Mouse (Mus musculus): ENCODE measurements around the gene Pdia4.
"Not testable (repeated sequence)": the region's sequence is repeated elsewhere in the genome, so short reads cannot be mapped to it uniquely, and the experiment has no call there.

The Pdia4 gene

DNA sequence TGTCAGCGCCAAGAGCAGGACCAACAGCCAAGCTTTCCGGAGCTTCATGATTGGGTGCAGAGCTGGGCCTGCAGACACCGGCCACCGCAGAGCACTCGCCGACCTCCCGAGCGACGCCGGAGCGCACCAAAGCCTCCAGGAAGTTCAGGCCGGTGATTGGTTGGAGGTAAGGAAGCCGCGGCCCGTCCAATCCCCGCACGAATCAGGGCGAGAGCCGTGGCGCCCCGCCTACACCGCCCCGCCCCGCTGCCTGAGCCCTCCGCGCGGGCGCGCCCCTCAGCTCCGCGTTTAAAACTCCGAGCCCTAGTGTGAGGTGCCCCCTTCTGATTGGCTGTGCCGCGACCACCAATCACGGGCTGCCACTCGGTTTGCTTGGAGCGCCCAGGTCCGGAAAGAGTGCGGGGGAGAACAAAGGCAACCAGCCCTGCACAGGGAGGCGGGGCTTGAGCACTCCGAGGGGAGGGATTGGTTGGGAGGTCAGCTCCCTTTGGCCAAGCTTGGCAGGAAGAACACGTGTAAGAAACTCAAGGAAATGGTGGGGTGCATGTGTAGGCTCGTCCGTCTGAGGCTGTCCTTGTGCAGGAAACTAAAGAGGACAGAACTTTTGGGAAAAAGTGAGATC, at the start of gene Pdia4:
Gene Pdia4, minus strand, starts transcription at position 174 of the 622 bp plus-strand sequence.
- peak; percentile 99 for DNase-seq

DNA sequence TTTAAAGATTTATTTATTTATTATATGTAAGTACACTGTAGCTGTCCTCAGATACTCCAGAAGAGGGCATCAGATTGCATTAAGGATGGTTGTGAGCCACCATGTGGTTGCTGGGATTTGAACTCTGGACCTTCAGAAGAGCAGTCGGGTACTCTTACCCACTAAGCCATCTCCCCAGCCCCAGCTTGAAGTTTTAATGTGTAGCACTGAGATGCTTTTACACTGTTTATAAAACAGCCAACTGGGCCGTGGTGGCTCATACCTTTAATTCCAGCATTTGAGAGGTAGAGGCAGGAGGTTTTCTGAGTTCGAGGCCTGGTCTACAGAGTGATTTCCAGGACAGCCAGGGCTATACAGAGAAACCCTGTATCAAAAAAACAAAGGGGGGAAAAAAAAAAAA, 44.5 kb upstream of the Pdia4 start:
- DNase-seq = not testable (repeated sequence)

DNA sequence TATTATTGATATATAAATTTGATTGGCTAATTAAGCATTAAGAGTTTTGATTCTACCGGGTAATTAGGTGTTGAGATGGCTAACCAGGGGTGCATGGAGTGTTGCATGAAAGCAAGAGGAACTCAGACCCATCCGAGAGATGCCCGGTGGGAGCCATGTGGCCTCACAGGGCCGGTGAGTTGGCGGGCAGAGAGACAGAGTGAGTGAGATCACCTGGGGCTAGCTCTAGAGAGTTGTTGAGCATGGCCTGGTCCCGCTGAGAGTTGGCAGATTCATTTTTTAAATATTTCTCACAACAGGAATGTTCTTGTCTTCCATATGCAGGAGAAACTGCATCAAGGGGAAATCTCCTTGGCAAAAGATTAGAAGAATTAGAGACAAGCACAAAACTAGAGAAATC, 44.0 kb upstream of the Pdia4 start:
- DNase-seq = no peak

DNA sequence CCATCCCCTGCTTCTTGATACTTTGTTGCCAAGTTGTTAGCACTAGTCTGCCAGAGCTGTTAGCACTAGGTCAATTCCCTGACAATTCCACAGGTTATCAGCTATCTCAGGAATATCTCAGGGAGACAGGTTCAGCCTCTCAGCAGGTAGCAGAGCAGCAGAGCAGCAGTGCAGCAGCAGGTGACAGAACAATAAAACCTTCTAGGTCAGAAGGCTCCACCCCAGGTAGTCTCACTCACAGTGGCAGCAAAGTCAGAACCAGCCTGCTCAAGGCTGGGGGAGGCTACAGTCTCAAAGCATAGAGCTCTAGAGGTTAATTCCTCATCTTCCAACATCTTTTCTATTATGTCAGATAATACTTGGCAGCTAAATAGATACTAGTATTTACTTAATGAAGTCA, 32.5 kb upstream of the Pdia4 start:
- DNase-seq = no peak

DNA sequence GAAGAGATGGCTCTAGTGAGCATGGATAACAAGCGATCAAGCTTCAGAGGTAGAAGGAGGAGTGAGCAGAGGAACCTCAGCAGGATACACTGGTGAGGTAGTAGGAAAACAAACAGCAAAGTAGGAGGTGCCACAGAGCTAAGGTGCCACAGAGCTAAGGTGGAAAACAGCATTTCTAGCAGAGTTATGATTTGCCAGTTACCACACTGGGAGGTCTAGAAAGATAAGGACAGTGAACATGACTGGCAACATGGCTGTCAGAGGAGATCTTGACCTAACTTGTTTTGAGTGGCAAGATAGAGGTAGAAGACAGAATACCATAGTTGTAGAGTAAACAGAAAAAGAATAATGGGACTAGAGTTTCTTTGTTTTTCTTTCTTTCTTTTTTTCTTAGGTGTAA, 29.1 kb upstream of the Pdia4 start:
- no peak for DNase-seq

DNA sequence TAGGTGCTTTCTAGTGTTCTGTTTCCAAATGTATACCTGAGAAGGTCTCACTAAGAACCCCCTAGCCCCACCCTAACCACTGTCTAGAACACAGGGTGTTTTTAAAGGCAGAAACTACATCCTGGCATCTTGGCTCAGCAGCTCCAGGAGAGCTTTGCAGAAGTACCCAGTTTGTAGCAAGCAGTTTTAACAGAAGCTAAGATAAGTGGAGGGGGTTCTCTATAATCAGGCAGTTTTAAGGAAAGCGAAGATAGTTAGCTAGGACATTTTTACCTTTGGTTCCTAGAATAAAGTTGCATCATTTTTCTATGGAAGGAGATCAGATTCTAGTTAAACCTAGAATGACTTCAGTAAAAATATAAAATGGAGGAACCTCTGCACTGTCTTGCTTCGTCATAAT, 28.6 kb upstream of the Pdia4 start:
- no peak for DNase-seq

DNA sequence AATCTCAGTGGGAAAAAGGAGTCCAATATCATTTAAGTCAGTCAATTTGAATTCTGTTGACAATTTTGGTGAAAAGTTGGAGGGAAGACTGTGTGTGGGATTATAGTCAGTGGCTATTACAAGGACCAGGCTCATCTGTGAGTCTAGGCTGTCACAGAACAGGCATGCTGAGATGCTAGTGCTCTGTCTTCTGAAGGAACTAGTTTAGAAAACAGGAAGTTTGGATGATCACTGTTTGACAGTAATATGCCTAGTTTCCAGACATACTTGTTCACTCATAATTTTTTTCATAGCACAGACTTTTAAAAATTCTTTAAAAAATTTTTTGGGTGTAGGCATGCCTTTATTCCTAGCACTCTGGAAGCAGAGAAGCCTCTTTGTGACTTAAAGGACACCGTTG, 27.8 kb upstream of the Pdia4 start:
- no peak for DNase-seq

DNA sequence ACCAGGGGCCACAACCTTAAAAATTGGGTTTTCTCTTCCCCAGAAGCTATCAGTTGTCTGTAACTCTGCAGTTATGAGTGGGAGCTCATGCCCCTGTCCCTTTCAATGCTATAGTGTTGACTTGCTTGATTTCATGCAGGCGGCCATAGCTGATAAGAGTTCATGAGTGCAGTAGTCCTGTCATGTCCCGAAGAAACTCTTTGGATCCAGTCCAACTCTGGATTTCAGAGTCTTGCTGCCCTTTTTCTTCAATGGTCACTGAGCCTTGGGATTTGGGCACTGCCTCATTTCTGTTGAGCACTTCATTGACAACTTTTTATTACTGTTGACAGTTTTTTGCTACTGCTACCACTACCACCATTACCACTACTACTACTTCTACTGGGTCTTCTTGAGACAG, 24.4 kb upstream of the Pdia4 start:
- no peak for DNase-seq

DNA sequence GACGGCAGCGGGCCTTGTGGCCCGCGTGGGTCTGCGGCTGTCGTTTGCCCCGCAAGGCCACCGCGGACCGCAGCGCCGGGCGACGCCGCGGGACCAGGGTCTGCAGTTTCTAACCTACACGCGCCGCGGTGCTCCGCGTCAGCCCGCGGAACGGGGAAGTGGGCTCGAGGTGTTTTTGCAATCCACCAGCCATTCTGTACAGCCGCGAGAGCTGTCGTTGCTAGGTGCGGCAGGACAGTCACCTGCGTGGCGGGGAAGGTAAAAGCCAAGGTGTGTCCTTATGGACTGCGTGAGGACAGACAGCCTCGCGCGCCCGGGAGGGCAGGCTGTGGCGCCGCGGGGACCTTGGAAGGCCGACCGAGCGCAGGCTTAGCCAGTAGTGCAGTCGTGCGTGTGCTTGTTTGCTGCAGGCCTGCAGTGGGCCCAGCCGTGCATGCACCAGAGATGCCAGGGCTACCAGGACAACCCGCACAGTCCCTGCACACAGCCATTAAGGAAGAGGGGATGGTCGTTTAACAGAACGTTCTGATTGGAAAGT, 22.8 kb upstream of the Pdia4 start:
- DNase-seq = peak; percentile 56

DNA sequence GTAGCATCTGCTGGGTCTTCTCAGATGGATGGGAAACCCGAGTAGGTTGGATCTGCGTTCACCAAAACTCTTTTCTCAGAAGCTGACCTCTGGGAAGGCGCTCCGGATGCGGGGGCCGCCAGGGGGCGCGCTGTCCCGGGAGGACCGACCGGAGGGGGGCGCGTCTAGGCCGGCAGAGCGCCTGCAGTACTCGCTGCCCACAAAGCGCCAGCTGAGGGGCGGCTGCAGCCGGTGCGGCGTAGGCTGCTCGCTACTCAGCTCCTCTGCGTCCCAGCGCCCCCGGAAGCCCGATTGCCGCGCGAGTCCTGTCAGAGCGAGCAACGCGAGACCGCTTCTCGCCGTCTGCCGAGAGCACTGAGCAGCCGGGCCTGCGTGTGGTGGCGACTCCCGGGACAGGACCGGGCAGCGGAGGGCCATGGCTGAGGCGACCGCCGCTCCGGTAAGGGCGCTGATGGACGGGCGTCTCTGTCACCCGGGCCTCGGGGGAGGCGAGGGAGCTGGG, 22.3 kb upstream of the Pdia4 start, which contains the start of gene Zfp398:
Gene Zfp398, plus strand, starts transcription at position 180 of the 502 bp plus-strand sequence.
- DNase-seq = peak; percentile 96

DNA sequence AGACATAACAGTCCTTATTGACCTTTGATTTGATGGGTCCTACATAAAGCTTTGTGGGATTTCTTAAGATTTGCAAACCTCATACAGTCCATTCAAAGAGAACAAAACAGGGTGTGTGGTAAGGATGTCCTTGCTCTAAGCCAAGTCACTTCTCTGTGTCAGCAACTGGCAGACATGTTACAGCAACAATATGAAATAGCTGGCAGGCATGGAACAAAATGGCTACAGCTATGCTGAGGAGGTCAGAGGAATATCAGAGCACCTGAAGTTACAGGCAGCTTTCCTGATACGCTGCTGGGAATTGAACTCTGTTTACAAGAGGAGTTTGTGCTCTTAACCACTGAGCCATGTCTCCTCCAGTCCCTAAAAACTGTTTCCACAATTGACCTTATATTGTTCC, 19.0 kb upstream of the Pdia4 start:
- no peak for DNase-seq

DNA sequence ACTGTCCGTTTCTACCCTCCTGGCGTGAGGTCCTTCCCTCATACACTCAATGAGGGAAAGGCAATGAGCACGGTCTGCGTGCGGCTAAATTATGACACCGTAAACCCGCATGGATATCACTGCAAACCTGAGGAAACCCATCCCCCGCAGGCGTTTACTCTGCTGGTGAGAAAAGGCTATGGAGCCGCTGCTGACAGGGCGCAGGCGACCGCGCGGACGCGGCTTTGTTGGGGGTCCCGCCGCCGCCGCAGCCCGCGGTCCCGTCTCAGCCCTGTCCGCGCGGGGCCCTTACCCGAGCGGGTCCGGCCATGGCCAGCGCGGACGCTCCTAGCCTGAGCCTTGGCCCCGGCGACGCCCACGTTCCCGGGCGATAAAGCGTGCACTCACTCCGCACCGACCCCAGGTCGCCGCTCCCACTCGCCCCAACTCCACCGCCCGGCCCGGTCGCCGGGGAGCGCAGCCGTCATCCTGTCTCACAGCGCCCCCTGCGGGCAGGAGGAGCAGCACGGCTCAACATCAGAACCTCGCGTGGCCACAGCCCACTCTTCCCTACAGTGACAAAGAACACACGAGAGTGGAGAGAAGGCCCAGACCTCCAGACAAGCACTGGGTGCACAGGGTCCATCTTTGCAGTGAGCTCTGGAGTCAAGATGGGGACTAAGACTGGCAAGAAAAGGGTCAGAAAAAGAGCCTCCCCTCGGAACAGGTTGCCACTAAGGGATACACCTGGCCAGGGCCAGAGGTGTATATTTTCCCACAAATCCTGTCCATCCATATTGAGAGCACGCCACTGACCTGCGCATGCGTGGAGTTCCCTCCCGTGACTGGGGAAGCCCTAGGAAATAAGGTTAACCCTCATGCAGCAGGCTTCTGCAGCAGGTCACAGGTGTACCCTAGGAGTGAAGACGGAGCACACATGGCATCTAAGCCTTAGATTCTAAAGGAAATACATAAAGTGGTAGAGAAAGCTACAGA, 17.2 kb upstream of the Pdia4 start, which contains the start of gene Zfp786:
Gene Zfp786, minus strand, starts transcription at position 764 of the 975 bp plus-strand sequence.
- DNase-seq = peak; percentile 90

DNA sequence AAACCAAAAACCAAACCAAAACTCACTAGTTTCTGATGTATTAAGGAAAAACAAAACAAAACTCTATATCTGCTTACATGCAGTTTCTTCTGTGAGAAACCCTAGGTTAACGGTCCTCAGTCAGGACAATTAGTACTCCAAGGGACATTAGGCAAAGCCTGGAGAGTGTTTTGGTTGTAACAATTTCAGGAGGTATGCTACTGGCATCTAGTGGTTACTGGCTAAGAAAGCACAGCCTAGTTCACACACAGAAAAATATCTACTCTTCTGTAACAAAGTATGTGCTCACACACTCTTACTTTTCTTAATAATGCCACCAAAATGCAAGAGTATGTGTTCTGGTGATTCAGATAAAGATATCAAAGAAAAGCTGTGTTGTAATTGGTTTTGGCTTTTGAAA, 15.7 kb upstream of the Pdia4 start:
- peak; percentile 54 for DNase-seq

DNA sequence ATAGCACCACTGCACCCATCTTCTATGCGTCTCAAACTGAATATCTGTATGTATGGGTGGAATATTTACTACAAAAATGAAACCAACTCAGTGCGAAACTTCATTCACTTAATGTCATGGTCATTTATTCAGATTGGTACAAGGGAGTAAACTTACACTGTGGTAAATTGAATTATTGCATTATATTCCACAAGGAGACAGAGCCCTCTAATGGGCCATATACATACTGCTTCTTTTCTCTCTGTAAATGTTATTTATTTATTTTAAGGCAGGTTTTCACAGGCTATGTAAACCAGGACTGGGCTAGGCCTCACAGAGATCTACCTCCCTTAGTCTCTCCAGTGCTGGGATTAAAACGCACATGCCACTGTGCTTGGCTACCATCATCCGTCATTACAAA, 14.2 kb upstream of the Pdia4 start:
- DNase-seq = no peak

DNA sequence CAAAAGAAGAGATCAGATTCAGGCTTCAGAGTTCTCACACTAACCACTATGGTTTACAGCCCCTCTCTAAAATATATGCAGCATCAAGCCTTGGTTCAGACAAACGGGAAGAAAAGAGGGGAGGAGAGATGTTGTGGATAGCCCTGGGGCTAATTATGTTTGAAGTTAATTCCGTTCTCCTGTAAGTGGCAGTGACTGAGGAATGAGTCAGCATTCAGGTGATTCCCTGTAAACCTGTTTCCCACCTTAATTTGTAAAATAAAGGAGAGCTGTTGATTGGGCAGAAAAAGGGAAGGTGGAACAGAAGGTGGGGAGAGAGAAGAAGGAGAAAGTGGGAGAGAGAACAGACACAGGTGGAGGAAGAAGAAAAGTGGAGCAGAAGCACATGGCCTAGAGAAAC, 11.0 kb upstream of the Pdia4 start:
- DNase-seq = no peak

DNA sequence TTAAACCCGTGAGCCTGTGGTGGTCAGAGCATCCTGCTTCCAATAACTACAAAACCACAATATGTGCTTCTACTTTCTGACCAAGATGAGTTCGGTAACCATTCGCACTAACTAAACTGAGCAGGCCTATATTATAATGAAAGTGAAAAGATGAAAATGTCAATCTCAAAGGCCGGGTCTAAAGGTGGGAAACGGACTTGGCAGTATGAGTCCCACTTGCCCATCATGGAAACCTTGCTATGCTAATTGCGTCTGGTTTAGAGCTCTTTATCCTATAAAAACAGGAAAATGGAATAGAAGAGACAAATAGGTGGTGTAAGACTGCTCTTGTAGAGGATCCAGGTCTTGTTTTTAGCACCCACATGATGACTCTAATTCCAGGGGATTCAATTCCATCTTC, 8.5 kb upstream of the Pdia4 start:
- no peak for DNase-seq

DNA sequence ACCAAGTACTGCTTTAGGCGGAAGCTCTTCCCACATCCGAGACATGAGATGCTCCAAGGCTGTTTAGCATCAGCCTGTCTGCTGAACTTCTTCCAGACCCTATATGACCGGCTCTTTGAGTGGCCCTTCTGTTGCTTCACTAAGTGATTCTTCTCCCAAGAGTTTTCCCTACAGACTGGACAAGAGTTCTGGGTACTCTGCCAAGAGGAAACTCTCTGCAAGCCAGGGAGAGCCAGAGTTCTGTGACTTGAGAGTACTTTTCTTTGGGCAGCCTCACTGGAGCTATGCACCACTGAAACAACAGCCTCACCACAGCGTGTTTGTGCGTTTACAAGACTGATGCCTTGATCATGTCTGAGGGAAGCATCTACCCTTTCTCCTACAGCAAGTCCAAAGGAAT, 8.0 kb upstream of the Pdia4 start:
- DNase-seq = no peak

DNA sequence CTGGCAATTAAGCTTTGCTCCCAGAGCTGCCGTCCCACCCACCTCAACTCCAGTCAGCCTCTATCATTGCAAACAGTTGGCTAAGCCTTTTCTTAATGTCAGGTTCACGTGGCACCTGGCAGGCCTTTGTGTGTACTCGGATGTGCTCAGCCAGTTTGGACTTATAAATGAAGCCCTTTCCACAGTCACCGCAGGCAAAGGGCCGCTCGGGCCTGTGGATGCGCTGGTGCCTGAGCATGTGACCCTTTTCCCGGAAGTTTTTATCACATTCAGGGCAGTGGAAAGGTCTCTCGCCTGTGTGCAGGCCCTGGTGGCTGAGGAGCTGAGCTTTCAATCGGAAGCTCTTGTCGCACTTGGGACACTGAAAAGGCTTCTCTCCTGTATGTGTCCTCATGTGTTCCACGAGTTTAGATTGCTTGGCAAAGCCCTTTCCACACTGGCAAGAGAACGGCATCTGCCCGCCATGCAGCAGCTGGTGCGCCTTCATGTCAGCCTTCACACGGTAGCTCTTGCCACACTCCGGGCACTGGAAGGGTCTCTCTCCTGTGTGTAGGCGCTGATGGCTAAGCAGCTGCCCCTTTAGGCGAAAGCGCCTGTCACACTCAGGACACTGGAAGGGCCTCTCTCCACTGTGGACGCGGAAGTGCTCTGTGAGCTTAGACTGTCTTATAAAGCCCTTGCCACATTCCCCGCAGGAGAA, 6.5 kb upstream of the Pdia4 start:
- no peak for DNase-seq

DNA sequence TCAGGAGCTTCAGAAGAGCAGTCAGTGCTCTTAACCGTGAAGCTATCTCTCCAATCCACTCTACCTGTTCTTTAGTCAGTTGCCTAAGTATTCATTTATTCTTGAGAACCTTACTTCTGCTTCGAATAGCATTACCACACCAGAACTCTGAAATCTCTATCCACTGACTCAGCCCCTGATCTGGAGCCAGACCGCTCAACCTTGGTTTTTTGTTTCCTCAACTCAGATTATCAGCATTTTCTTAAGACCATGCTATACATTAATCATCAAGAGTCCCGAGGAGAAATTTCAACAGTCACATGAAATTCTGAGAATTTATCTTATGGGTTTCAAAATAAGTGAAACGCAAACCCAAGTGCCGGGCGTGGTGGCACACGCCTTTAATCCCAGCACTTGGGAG, 5.5 kb upstream of the Pdia4 start:
- DNase-seq = no peak

DNA sequence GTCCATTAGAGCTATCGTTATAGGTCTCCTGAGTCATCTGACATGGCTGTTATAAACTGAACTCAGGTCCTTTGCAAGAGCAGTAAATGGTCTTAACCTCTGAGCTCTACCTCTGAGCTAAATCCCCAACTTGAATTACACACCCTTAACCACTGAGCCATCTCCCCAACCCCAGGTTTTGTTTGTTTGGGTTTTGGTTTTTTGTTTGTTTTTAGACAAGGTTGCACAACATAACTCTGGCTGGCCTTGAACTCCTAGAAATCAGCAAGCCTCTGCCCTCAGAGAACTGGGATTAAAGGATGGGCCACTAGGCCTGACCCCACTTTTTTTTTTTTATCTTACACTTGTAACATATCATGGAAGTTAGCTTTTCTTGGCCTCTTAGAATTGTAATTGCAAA, 2.9 kb upstream of the Pdia4 start:
- no peak for DNase-seq

DNA sequence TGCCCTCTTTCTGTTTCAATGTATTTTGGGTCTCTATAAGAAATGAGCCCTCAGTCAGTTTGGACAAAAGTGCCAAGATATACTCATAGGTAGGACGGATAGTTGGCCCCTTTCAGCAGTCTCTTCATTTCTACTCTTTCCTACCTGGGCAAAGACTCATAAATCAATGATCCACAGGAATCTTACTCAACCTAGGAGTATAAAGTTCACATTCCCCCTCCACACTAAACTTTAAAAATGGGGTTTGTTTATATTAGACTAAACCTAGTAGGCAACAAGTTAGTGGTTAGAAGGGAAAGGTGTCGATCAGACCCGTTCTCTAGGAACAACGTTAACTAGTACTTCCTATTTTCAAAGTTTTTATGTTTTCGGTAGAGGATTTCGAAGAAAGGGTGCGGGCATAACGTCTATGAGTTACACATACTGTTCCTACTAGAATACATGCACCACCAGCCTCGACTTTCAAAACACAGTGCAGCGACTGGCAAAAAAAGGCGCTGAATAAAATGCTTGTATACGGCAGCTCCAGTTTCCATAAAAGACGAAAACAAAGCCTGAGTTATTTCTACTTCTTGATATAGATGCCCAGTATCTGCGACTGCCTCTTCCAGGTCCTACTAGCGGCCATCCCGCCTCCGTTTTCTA, 837 bp downstream of the Pdia4 start:
- peak; percentile 45 for DNase-seq

DNA sequence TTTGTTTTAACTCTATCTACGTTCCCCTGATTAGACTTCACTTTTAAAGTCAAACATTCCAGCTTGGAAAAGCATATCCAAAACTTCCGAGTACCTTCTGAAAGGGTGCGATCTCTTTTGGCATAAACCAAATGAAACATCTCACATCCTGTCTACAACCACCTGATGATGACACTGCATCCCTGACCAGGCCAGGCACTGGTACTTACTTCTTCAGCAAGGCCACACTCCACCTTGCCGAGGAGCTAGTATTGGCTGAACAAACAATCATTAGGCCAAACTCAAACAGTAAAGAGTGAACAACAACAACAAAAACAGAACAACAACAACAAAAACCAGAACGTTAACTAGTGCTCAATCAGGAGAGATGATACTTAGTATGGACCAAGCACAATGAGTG, 1.9 kb downstream of the Pdia4 start:
- no peak for DNase-seq

DNA sequence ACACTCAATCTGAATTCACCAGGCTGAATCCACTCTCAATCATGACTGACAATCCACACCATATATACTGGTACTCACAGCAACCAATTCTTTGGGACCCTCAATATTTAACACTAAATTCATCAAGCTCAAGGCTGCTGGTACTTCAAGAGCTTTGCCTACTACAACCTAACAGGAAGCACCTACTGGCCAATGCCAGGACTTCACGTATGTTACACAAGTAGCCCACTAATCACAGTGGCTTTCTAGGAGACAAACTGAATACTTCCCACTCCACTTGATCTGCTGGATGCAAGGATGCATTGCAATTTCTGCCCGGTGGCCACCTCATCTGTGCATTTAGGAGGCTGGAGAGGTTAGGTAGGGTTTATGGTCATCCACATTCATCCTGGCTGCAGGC, 3.0 kb downstream of the Pdia4 start:
- no peak for DNase-seq

Measured in kidney, adult 9 months (tissue).